Mouse (Mus musculus): ENCODE data around the gene Gm11127. TPM values are rescaled to one million over a fixed set of nuclear protein-coding genes. Genes with fewer than 3 reads are reported as not detected.
"Not testable (repeated sequence)": the region's sequence is repeated elsewhere in the genome, so short reads cannot be mapped to it uniquely, and the experiment has no call there.

Gm11127 gene
- polyA plus RNA-seq (2011; ENCODE audit: insufficient read depth, insufficient read length, low read depth, missing spikeins), result not detected in 2 replicates

GRCm38 (mm10) chr17:36058362-36058761 is at the start of gene Gm11127:
Gene Gm11127 (minus strand): TSS chr17:36058371.
- H3K9me3 ChIP-seq (replicated peaks; ENCODE audit: control insufficient read depth, insufficient read depth, low read length, poor library complexity, severe bottlenecking); H3K4me1 ChIP-seq (ENCODE audit: control insufficient read depth, insufficient read depth, low read length); H3K36me3 ChIP-seq (ENCODE audit: control insufficient read depth, insufficient read depth, low read length, poor library complexity, severe bottlenecking); H3K27me3 ChIP-seq (ENCODE audit: control insufficient read depth, insufficient read depth, low read length, poor library complexity, severe bottlenecking); H3K27ac ChIP-seq (ENCODE audit: insufficient read depth, low read length); H3K9ac ChIP-seq (ENCODE audit: low read depth, poor library complexity, severe bottlenecking); H3K4me3 ChIP-seq (ENCODE audit: low read depth, low read length): not testable (repeated sequence)

DNA sequence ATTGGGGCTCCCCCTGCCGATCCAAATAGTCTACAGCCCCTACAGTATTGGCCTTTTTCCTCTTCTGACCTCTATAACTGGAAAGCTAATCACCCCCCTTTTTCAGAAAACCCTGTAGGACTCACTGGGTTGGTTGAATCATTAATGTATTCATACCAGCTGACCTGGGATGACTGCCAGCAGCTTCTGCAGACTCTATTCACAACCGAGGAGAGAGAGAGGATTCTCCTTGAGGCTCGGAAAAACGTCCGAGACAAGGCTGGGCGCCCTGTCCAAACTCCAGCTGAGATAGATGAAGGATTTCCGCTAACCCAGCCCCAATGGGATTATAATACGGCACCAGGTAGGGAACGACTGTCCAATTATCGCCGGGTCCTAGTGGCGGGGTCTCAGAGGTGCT is 43.9 kb upstream of the Gm11127 start:
- H3K4me1 ChIP-seq (ENCODE audit: control insufficient read depth, insufficient read depth, low read length); H3K27ac ChIP-seq (ENCODE audit: insufficient read depth, low read length); H3K36me3 ChIP-seq (ENCODE audit: control insufficient read depth, insufficient read depth, low read length, poor library complexity, severe bottlenecking); H3K9ac ChIP-seq (ENCODE audit: low read depth, poor library complexity, severe bottlenecking); H3K4me3 ChIP-seq (ENCODE audit: low read depth, low read length); H3K27me3 ChIP-seq (ENCODE audit: control insufficient read depth, insufficient read depth, low read length, poor library complexity, severe bottlenecking); H3K9me3 ChIP-seq (replicated peaks; ENCODE audit: control insufficient read depth, insufficient read depth, low read length, poor library complexity, severe bottlenecking): not testable (repeated sequence)

- not testable (repeated sequence) for H3K9me3 ChIP-seq (replicated peaks; ENCODE audit: control insufficient read depth, insufficient read depth, low read length, poor library complexity, severe bottlenecking); H3K4me1 ChIP-seq (ENCODE audit: control insufficient read depth, insufficient read depth, low read length); H3K9ac ChIP-seq (ENCODE audit: low read depth, poor library complexity, severe bottlenecking); H3K4me3 ChIP-seq (ENCODE audit: low read depth, low read length); H3K27ac ChIP-seq (ENCODE audit: insufficient read depth, low read length); H3K27me3 ChIP-seq (ENCODE audit: control insufficient read depth, insufficient read depth, low read length, poor library complexity, severe bottlenecking); H3K36me3 ChIP-seq (ENCODE audit: control insufficient read depth, insufficient read depth, low read length, poor library complexity, severe bottlenecking)
Observed at GRCm38 (mm10) chr17:36099603-36100002, 41.4 kb upstream of the Gm11127 start.

DNA sequence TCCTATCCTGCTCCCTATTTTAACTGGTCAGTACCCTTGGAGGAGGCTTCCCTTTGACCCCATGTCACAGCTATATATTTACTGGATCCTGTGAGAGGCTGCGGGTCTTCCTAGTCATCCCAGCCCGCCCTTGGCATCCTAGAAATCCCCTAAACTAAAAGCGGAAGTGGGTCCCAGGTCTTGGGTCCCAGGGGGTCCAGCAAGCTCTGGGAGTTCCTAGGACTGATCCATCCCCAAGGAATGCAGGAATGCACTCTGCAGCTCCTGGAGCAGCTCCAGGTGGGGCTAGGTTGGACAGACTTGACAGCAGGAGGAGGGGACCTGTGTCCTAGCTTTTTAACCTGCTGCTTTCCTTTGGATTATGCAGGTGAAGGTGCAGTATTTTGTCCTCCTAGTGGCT is 35.8 kb upstream of the Gm11127 start:
- Histone ChIP-seq H3K4me1 (ENCODE audit: control insufficient read depth, insufficient read depth, low read length) (no peaks in the 10 kb centered on the region), H3K27me3 (ENCODE audit: control insufficient read depth, insufficient read depth, low read length, poor library complexity, severe bottlenecking) (no peaks in the 10 kb centered on the region), H3K27ac (ENCODE audit: insufficient read depth, low read length) (no peak overlapping the region), H3K9me3 (replicated peaks; ENCODE audit: control insufficient read depth, insufficient read depth, low read length, poor library complexity, severe bottlenecking) (no peaks in the 10 kb centered on the region), H3K36me3 (ENCODE audit: control insufficient read depth, insufficient read depth, low read length, poor library complexity, severe bottlenecking) (no peaks in the 10 kb centered on the region), H3K4me3 (ENCODE audit: low read depth, low read length) (no peak overlapping the region), H3K9ac (ENCODE audit: low read depth, poor library complexity, severe bottlenecking) (no peak overlapping the region)
- TF ChIP-seq EP300 (IDR thresholded peaks at IDR 0.05; ENCODE audit: insufficient read depth, low read depth, low read length) (no peak), CTCF (IDR thresholded peaks at IDR 0.05; ENCODE audit: low read depth, low read length) (no peak), POLR2A (IDR thresholded peaks at IDR 0.05; ENCODE audit: insufficient read depth, low read length) (no peak)

- not testable (repeated sequence) for H3K27ac ChIP-seq (ENCODE audit: insufficient read depth, low read length); H3K4me3 ChIP-seq (ENCODE audit: low read depth, low read length); H3K36me3 ChIP-seq (ENCODE audit: control insufficient read depth, insufficient read depth, low read length, poor library complexity, severe bottlenecking); H3K4me1 ChIP-seq (ENCODE audit: control insufficient read depth, insufficient read depth, low read length); H3K27me3 ChIP-seq (ENCODE audit: control insufficient read depth, insufficient read depth, low read length, poor library complexity, severe bottlenecking); H3K9ac ChIP-seq (ENCODE audit: low read depth, poor library complexity, severe bottlenecking); H3K9me3 ChIP-seq (replicated peaks; ENCODE audit: control insufficient read depth, insufficient read depth, low read length, poor library complexity, severe bottlenecking)
Observed at GRCm38 (mm10) chr17:36092520-36092919, 34.3 kb upstream of the Gm11127 start.

DNA sequence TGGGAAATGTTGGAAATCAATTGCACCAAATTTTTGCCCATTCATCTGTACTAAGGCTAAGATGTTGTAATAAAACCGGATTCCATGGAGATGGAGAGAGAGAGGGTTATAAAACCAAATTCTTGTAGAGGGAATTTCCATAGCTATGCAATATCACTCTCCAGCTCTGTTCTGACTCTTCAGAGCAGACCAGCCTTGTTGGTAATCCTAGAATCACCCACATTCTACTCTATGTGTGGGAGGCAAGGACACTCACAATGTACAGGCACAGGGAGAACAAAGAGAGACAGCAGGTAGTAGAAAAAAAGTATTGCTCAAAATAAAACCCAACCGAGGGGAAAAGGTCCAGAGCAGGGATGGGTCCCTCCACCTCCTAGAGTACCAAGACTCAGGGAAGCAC is 33.8 kb upstream of the Gm11127 start:
- H3K4me1 ChIP-seq (ENCODE audit: control insufficient read depth, insufficient read depth, low read length); H3K9ac ChIP-seq (ENCODE audit: low read depth, poor library complexity, severe bottlenecking); H3K27ac ChIP-seq (ENCODE audit: insufficient read depth, low read length); H3K36me3 ChIP-seq (ENCODE audit: control insufficient read depth, insufficient read depth, low read length, poor library complexity, severe bottlenecking); H3K27me3 ChIP-seq (ENCODE audit: control insufficient read depth, insufficient read depth, low read length, poor library complexity, severe bottlenecking); H3K4me3 ChIP-seq (ENCODE audit: low read depth, low read length); H3K9me3 ChIP-seq (replicated peaks; ENCODE audit: control insufficient read depth, insufficient read depth, low read length, poor library complexity, severe bottlenecking): not testable (repeated sequence)

GRCm38 (mm10) chr17:36085976-36086375 is 27.8 kb upstream of the Gm11127 start:
- not testable (repeated sequence) for H3K4me1 ChIP-seq (ENCODE audit: control insufficient read depth, insufficient read depth, low read length); H3K27ac ChIP-seq (ENCODE audit: insufficient read depth, low read length)

More at GRCm38 (mm10) chr17:36085976-36086375, 27.8 kb upstream of the Gm11127 start:
- H3K27me3 ChIP-seq (ENCODE audit: control insufficient read depth, insufficient read depth, low read length, poor library complexity, severe bottlenecking); H3K9ac ChIP-seq (ENCODE audit: low read depth, poor library complexity, severe bottlenecking); H3K9me3 ChIP-seq (replicated peaks; ENCODE audit: control insufficient read depth, insufficient read depth, low read length, poor library complexity, severe bottlenecking); H3K4me3 ChIP-seq (ENCODE audit: low read depth, low read length); H3K36me3 ChIP-seq (ENCODE audit: control insufficient read depth, insufficient read depth, low read length, poor library complexity, severe bottlenecking): not testable (repeated sequence)
